Comparison of ENCODE assay signal across 8 mouse cellular contexts in the genomic region with DNA sequence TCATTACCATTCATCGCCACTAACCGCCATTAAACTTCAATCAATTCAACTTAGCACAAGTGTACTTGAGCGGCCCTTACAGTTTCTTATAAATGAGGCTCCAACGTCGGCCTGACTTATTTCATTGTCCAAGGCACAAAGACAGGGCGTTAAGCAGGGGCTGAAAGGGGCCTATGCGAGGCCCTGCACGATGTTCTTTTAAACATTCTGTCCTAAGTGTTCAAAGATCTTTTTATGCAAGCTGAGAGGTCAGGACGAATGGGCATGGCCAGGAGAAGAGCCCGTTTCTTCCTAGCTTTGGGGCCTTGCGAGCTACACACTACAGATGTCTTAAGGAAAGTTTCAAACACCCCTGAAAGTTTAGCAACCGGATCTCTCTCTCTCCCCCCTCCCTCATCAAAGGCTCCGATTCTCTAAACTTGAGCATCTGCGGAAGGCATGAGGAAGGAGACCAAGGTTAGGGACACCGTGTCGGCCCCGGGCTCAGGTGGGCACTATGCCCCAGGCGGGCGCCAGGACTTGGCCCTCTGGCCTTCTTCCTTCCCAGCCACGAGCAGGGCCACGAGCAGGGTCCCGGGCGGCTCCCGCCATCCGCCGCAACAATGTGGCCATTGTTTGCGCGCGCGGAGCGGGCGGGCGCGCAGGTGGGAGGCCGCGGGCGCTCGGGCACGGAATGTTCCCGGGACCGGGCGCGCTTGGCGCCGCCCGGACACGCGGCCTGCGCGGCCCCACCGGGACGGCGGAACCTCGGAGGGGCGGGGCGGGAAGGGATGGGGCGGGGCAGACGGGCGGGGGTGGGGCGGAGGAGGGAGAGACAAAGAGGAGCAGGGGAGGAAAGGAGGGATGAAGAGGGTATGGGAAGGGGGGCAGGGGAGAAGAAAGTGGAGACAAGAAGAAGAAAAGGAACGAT. TPM values are rescaled to one million over a fixed set of nuclear protein-coding genes. Genes with fewer than 3 reads are reported as not detected.
DNase-seq lines count a peak whose midpoint lies in the region; ATAC-seq lines count a peak whose summit lies in the region.

No protein-coding gene starts in this region.

- peak overlapping the region; percentile 64 for H3K4me3 ChIP-seq in forebrain, embryonic 15.5 days
- H3K4me3 ChIP-seq in hindbrain, embryonic 13.5 days: peak overlapping the region; percentile 56
- H3K4me3 ChIP-seq in limb, embryonic 11.5 days (ENCODE audit: low read depth, low read length): peak overlapping the region; percentile 37
- peak overlapping the region; percentile 53 for H3K4me3 ChIP-seq in midbrain, embryonic 15.5 days

- H3K27ac ChIP-seq in forebrain, embryonic 15.5 days (replicated peaks): peak overlapping the region; percentile 94
- H3K27ac ChIP-seq in hindbrain, embryonic 13.5 days: peak overlapping the region; percentile 76
- peak overlapping the region; percentile 95 for H3K27ac ChIP-seq in limb, embryonic 11.5 days (replicated peaks; ENCODE audit: low read depth, low read length)
- peak overlapping the region; percentile 81 for H3K27ac ChIP-seq in midbrain, embryonic 15.5 days

- peak; percentile 60 for ATAC-seq in forebrain, embryonic 15.5 days (replicated peaks)
- peak; percentile 43 for ATAC-seq in hindbrain, embryonic 13.5 days (ENCODE audit: low FRiP score)
- ATAC-seq in limb, embryonic 11.5 days (ENCODE audit: insufficient number of reproducible peaks, low FRiP score, low TSS enrichment, low read depth): peak; percentile 45; the same call in 1 of the 2 replicates
- peak; percentile 41 for ATAC-seq in midbrain, embryonic 15.5 days (replicated peaks)

- H3K9me3 ChIP-seq in forebrain, embryonic 15.5 days: no peaks in the 10 kb centered on the region
- no peaks in the 10 kb centered on the region for H3K9me3 ChIP-seq in hindbrain, embryonic 13.5 days
- no peaks in the 10 kb centered on the region for H3K9me3 ChIP-seq in limb, embryonic 11.5 days (ENCODE audit: control insufficient read depth, low read length)
- H3K9me3 ChIP-seq in midbrain, embryonic 15.5 days: no peaks in the 10 kb centered on the region

- peak overlapping the region; percentile 78 for H3K9ac ChIP-seq in forebrain, embryonic 15.5 days (replicated peaks)
- peak overlapping the region; percentile 73 for H3K9ac ChIP-seq in hindbrain, embryonic 13.5 days
- H3K9ac ChIP-seq in limb, embryonic 11.5 days (ENCODE audit: low read length): peak overlapping the region; percentile 88
- peak overlapping the region; percentile 58 for H3K9ac ChIP-seq in midbrain, embryonic 15.5 days

- H3K4me1 ChIP-seq in forebrain, embryonic 15.5 days: peaks cover 55% of the 10 kb centered on the region
- peaks cover 44% of the 10 kb centered on the region for H3K4me1 ChIP-seq in hindbrain, embryonic 13.5 days (replicated peaks)
- peaks cover 30% of the 10 kb centered on the region for H3K4me1 ChIP-seq in limb, embryonic 11.5 days (ENCODE audit: control insufficient read depth, insufficient read depth, low read length)
- H3K4me1 ChIP-seq in midbrain, embryonic 15.5 days: peaks cover 43% of the 10 kb centered on the region

- H3K36me3 ChIP-seq in forebrain, embryonic 15.5 days: no peaks in the 10 kb centered on the region
- H3K36me3 ChIP-seq in hindbrain, embryonic 13.5 days: no peaks in the 10 kb centered on the region
- H3K36me3 ChIP-seq in limb, embryonic 11.5 days (ENCODE audit: control insufficient read depth, insufficient read depth, low read length): no peaks in the 10 kb centered on the region
- H3K36me3 ChIP-seq in midbrain, embryonic 15.5 days (replicated peaks): no peaks in the 10 kb centered on the region

- WGBS in forebrain, embryonic 15.5 days: under 1% methylated on average over 58 of the region's 61 CpGs
- under 1% methylated on average over 53 of the region's 61 CpGs for WGBS in hindbrain, embryonic 13.5 days
- WGBS in limb, embryonic 11.5 days: 2% methylated on average over 55 of the region's 61 CpGs
- WGBS in midbrain, embryonic 15.5 days: under 1% methylated on average over 60 of the region's 61 CpGs

- H3K4me2 ChIP-seq in forebrain, embryonic 15.5 days (replicated peaks): peak overlapping the region; percentile 69
- H3K4me2 ChIP-seq in hindbrain, embryonic 13.5 days: peak overlapping the region; percentile 81
- H3K4me2 ChIP-seq in limb, embryonic 11.5 days (ENCODE audit: low read depth, severe bottlenecking): peak overlapping the region; percentile 70
- H3K4me2 ChIP-seq in midbrain, embryonic 15.5 days: peak overlapping the region; percentile 96

- no peaks in the 10 kb centered on the region for H3K27me3 ChIP-seq in forebrain, embryonic 15.5 days
- H3K27me3 ChIP-seq in hindbrain, embryonic 13.5 days: peaks cover 29% of the 10 kb centered on the region
- H3K27me3 ChIP-seq in limb, embryonic 11.5 days (ENCODE audit: control insufficient read depth, insufficient read depth, low read length): no peaks in the 10 kb centered on the region
- peaks cover 12% of the 10 kb centered on the region for H3K27me3 ChIP-seq in midbrain, embryonic 15.5 days (replicated peaks)

- peak; percentile 21 for DNase-seq in cerebellum, adult 11-12 months
- DNase-seq in cerebellum, adult 9-10 months: no peak
- DNase-seq in ZHBTc4 (ENCODE audit: low read depth, low spot score): peak; percentile 51
- DNase-seq in limb, embryonic 11.5 days (ENCODE audit: low spot score): peak; percentile 77
- DNase-seq in spleen, postnatal 10 days (ENCODE audit: low spot score in 2 of 2): no peak

RNA-seq across cellular contexts. Expression of a gene that starts 5.7 kb away (rescaled TPM):
- 4.0 and 5.4 TPM in 2 replicates for polyA plus RNA-seq in forebrain, embryonic 15.5 days (2015; fragmentation: Nextera tagmentation; extraction: Ambion mirVana)
- 1.7 and 2.1 TPM in 2 replicates for polyA plus RNA-seq in hindbrain, embryonic 13.5 days (2015; fragmentation: Nextera tagmentation; extraction: Ambion mirVana)
- 17.7 and 17.8 TPM in 2 replicates for polyA plus RNA-seq in limb, embryonic 11.5 days (2014; fragmentation: Nextera tagmentation; extraction: Ambion mirVana)
- polyA plus RNA-seq in midbrain, embryonic 15.5 days (2015; fragmentation: Nextera tagmentation; extraction: Ambion mirVana): 1.6 and 2.6 TPM in 2 replicates

Comparison
In these comparisons a context has a peak if more than half of its experiments do, and no peak if none do; other contexts are left out.
1. DNase-seq: peak in cerebellum, adult 11-12 months (single experiment), ZHBTc4 (single experiment) and limb, embryonic 11.5 days (single experiment); none in cerebellum, adult 9-10 months (single experiment) and spleen, postnatal 10 days (0 of 2).
2. Peak in every context shown above with its lines, with median percentiles within 50 percentile points of each other: ATAC-seq, H3K27ac ChIP-seq, H3K4me2 ChIP-seq, H3K4me3 ChIP-seq and H3K9ac ChIP-seq.